Mouse (Mus musculus): ENCODE measurements around the gene Gdpd2.

DNA sequence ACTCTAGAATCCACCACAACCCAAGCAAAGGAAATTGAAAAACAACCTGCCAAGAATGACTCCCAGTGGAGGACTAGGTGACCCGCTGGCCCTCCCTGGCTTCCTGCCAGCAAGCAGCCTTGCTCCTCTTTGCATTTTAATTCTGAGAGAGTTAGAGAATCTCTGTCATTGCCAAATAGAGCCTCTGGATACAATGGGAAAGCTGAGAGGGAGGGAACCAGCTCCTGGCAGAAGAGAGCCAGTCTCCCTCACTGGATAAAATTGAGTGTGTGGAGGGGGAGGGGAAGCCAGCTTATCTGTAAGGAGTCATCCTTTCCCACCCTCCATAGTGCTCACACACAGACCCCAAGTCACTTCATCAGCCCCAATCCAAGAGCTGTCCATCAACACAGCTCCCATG is 726 bp upstream of the Gdpd2 start:
- TF ChIP-seq CTCF (IDR thresholded peaks at IDR 0.05; ENCODE audit: extremely low read depth, insufficient read depth, low read length) (no peak), POLR2A (IDR thresholded peaks at IDR 0.05; ENCODE audit: extremely low read depth, insufficient read depth, low read length) (no peak)

Data from cortical plate, adult 2 months (tissue).